Comparison of ENCODE assay signal across 21 mouse cellular contexts in the genomic region with DNA sequence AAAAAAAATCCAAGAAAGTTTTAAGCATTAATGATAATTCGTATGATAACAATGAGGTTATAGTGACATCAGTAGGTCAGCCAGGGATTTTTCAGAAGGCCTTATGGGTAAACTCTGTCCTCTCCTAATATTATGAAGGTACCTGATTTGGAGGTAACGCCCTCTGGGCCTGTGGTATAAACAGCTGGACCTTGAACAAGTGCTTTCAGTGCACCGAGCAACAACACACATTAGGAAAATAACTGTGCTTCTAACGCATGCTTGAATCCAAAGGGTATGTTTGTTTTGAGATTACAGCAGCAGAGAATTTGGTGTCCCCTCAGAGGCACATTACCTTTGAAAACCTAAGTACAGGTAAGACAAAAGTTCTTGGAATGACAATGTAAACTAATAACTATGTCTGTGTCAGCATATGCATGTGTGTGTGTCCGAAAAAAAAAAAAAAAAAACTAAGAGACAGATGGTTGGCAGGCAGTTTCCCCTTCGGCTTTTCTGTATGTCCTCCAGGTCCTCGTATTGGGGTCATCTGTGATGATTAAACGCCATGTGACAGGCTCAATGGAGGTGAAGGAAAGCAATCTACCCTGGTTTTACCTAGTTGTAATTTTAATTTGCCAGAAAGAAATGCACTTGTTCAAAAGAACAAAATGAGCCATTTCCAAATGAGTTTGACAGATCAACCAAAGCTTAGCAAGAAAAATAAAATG. TPM values are rescaled to one million over a fixed set of nuclear protein-coding genes. Genes with fewer than 3 reads are reported as not detected.
DNase-seq lines count a peak whose midpoint lies in the region; ATAC-seq lines count a peak whose summit lies in the region.
"Had no signal": no experiment of that assay in that cellular context is flagged by ENCODE, and none has a peak within 500 bp of the region (broad histone marks: within the 10 kb centered on the region; RNA-seq: fewer than 3 reads in every experiment).

No protein-coding gene starts in this region.

- WGBS in midbrain, embryonic 11.5 days, result 87% methylated on average over 8 of the region's 8 CpGs
- 81% methylated on average over 8 of the region's 8 CpGs for WGBS in midbrain, embryonic 13.5 days
- 85% methylated on average over 8 of the region's 8 CpGs for WGBS in kidney, embryonic 16.5 days

- no peaks in the 10 kb centered on the region for H3K36me3 ChIP-seq in midbrain, embryonic 11.5 days (ENCODE audit: control insufficient read depth, insufficient read depth, low read length)
- no peaks in the 10 kb centered on the region for H3K36me3 ChIP-seq in midbrain, embryonic 13.5 days
- no peaks in the 10 kb centered on the region for H3K36me3 ChIP-seq in kidney, embryonic 16.5 days (ENCODE audit: insufficient read depth, low read length)
- H3K36me3 ChIP-seq: embryonic facial prominence, embryonic 15.5 days; heart, embryonic 10.5 days; hindbrain, embryonic 15.5 days; neural tube, embryonic 13.5 days had no signal

- no peak overlapping the region for H3K4me3 ChIP-seq in midbrain, embryonic 11.5 days (ENCODE audit: low read depth, low read length)
- no peak overlapping the region for H3K4me3 ChIP-seq in midbrain, embryonic 13.5 days (replicated peaks)
- no peak overlapping the region for H3K4me3 ChIP-seq in kidney, embryonic 16.5 days (ENCODE audit: low read length)
- H3K4me3 ChIP-seq: embryonic facial prominence, embryonic 15.5 days; heart, embryonic 10.5 days; hindbrain, embryonic 15.5 days; limb, embryonic 13.5 days; midbrain, embryonic 10.5 days; neural tube, embryonic 13.5 days had no signal

- peaks cover 10% of the 10 kb centered on the region for H3K4me1 ChIP-seq in midbrain, embryonic 11.5 days (ENCODE audit: control insufficient read depth, insufficient read depth, low read length)
- H3K4me1 ChIP-seq in midbrain, embryonic 13.5 days (replicated peaks), result peaks cover 23% of the 10 kb centered on the region
- H3K4me1 ChIP-seq in kidney, embryonic 16.5 days (ENCODE audit: insufficient read depth, low read length), result peaks cover 21% of the 10 kb centered on the region

- no peaks in the 10 kb centered on the region for H3K27me3 ChIP-seq in midbrain, embryonic 11.5 days (ENCODE audit: control insufficient read depth, insufficient read depth, low read length)
- H3K27me3 ChIP-seq in midbrain, embryonic 13.5 days, result no peaks in the 10 kb centered on the region; the same call in 1 of the 2 replicates
- H3K27me3 ChIP-seq in kidney, embryonic 16.5 days (ENCODE audit: insufficient read depth, low read length), result no peaks in the 10 kb centered on the region
- H3K27me3 ChIP-seq: embryonic facial prominence, embryonic 15.5 days; hindbrain, embryonic 15.5 days had no signal

- no peak for DNase-seq in cerebellum, postnatal 4 days (ENCODE audit: low spot score in 2 of 2)
- peak; percentile 73 for DNase-seq in midbrain, embryonic 11.5 days (ENCODE audit: low spot score, missing footprints)
- peak; percentile 44 to 66 for DNase-seq in cerebellum, postnatal 25 days
- DNase-seq in retina, postnatal 1 day, result peak; percentile 86
- no peak for DNase-seq in testis, postnatal 14 days (ENCODE audit: low spot score)
- DNase-seq: adrenal gland, adult 2 months; heart, postnatal 10 days; lung, embryonic 14.5 days; lung, postnatal 36 days; right cerebral cortex, postnatal 14 days; thymus, adult 2 months had no signal

- H3K9me3 ChIP-seq in midbrain, embryonic 11.5 days (ENCODE audit: control insufficient read depth, low read length), result no peaks in the 10 kb centered on the region
- H3K9me3 ChIP-seq in midbrain, embryonic 13.5 days, result no peaks in the 10 kb centered on the region
- no peaks in the 10 kb centered on the region for H3K9me3 ChIP-seq in kidney, embryonic 16.5 days (ENCODE audit: low read length)
- H3K9me3 ChIP-seq: embryonic facial prominence, embryonic 15.5 days; heart, embryonic 10.5 days; hindbrain, embryonic 15.5 days; limb, embryonic 13.5 days; midbrain, embryonic 10.5 days; neural tube, embryonic 13.5 days had no signal

- no peak overlapping the region for H3K9ac ChIP-seq in midbrain, embryonic 11.5 days (ENCODE audit: low read length)
- H3K9ac ChIP-seq in midbrain, embryonic 13.5 days (replicated peaks), result no peak overlapping the region
- H3K9ac ChIP-seq in kidney, embryonic 16.5 days (replicated peaks; ENCODE audit: low read length), result no peak overlapping the region
- H3K9ac ChIP-seq: embryonic facial prominence, embryonic 15.5 days; hindbrain, embryonic 15.5 days; limb, embryonic 13.5 days; lung, embryonic 14.5 days; neural tube, embryonic 13.5 days had no signal

- no peak overlapping the region for H3K27ac ChIP-seq in midbrain, embryonic 11.5 days (ENCODE audit: low read depth, low read length)
- H3K27ac ChIP-seq in midbrain, embryonic 13.5 days, result no peak overlapping the region
- H3K27ac ChIP-seq in kidney, embryonic 16.5 days (ENCODE audit: low read length), result no peak overlapping the region
- H3K27ac ChIP-seq: embryonic facial prominence, embryonic 15.5 days; heart, embryonic 10.5 days; hindbrain, embryonic 15.5 days; limb, embryonic 13.5 days; midbrain, embryonic 10.5 days; neural tube, embryonic 13.5 days had no signal

- no peak overlapping the region for H3K4me2 ChIP-seq in midbrain, embryonic 11.5 days
- H3K4me2 ChIP-seq in midbrain, embryonic 13.5 days (replicated peaks), result no peak overlapping the region
- no peak overlapping the region for H3K4me2 ChIP-seq in kidney, embryonic 16.5 days (replicated peaks; ENCODE audit: low read depth, low read length)
- H3K4me2 ChIP-seq: embryonic facial prominence, embryonic 15.5 days; hindbrain, embryonic 15.5 days; limb, embryonic 13.5 days; lung, embryonic 14.5 days; neural tube, embryonic 13.5 days had no signal

- ATAC-seq in cerebellum, adult (ENCODE audit: insufficient number of reproducible peaks, low FRiP score, low TSS enrichment), result peak; percentile 81
- no peak for ATAC-seq in midbrain, embryonic 11.5 days (ENCODE audit: low FRiP score)
- ATAC-seq in midbrain, embryonic 13.5 days, result no peak
- no peak for ATAC-seq in kidney, embryonic 16.5 days (ENCODE audit: low FRiP score, low TSS enrichment)
- ATAC-seq: forebrain, embryonic 16.5 days had no signal

RNA-seq across cellular contexts. Expression of gene Tmtc2, which starts 6.3 kb away (rescaled TPM):
- 3.7 and 6.0 TPM in 2 replicates for polyA plus RNA-seq in midbrain, embryonic 11.5 days (2014; fragmentation: Nextera tagmentation; extraction: Ambion mirVana)
- polyA plus RNA-seq in midbrain, embryonic 13.5 days (2015; fragmentation: Nextera tagmentation; extraction: Ambion mirVana), result 8.3 and 9.2 TPM in 2 replicates
- polyA plus RNA-seq in kidney, embryonic 16.5 days (2015; fragmentation: Nextera tagmentation; extraction: Ambion mirVana), result 7.8 and 8.8 TPM in 2 replicates

Comparison
In these comparisons a context has a peak if more than half of its experiments do, and no peak if none do; other contexts are left out.
1. DNase-seq: peak in midbrain, embryonic 11.5 days (single experiment), cerebellum, postnatal 25 days (2 of 2) and retina, postnatal 1 day (single experiment); none in cerebellum, postnatal 4 days (0 of 2) and testis, postnatal 14 days (single experiment).